ENCODE assay signal across 18 mouse cellular contexts in the genomic region with DNA sequence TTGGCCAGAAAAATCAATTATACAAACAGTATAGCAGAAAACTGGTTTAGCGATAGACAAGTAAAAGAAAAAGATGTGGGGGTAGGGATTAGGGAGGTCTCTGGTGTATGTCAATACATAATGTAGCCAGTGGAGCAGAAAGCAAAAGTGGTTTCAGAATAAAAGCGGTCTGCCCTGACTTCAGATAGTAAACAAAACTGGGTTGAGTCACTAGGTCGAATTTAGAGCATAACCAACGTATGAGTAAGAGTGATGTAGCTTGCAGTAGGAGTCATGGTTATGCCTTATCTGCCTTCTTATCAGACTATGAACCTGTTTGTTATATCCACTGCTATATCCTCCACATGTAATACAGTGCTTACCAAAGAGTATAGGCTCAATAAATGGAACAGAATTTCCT.
DNase-seq lines count a peak whose midpoint lies in the region; ATAC-seq and TF ChIP-seq lines count a peak whose summit lies in the region.
"Had no signal": no experiment of that assay in that cellular context is flagged by ENCODE, and none has a peak within 500 bp of the region (broad histone marks: within the 10 kb centered on the region; RNA-seq: fewer than 3 reads in every experiment).

No protein-coding gene starts in this region.

- no peak for TF ChIP-seq EP300 in liver, postnatal 0 days (IDR thresholded peaks at IDR 0.05; ENCODE audit: low read depth)

- H3K4me2 ChIP-seq in liver, embryonic 15.5 days, result no peak overlapping the region
- no peak overlapping the region for H3K4me2 ChIP-seq in liver, postnatal 0 days (ENCODE audit: low read depth, low read length)
- no peak overlapping the region for H3K4me2 ChIP-seq in forebrain, embryonic 14.5 days (ENCODE audit: low read length)
- H3K4me2 ChIP-seq in midbrain, embryonic 13.5 days (replicated peaks), result no peak overlapping the region
- H3K4me2 ChIP-seq: embryonic facial prominence, embryonic 13.5 days; hindbrain, embryonic 15.5 days; neural tube, embryonic 12.5 days had no signal

- no peak for DNase-seq in liver
- peak; percentile 2 for DNase-seq in A20 (ENCODE audit: low read depth, low spot score)
- DNase-seq in Muller cell, postnatal 12 days (ENCODE audit: inconsistent ontology term), result peak; percentile 24
- DNase-seq in liver, postnatal 0 days, result no peak
- no peak for DNase-seq in forebrain, embryonic 14.5 days (ENCODE audit: low spot score)
- DNase-seq: gastrocnemius, postnatal 36 days; heart, postnatal 14 days; kidney, adult 9 months; right cerebral cortex, postnatal 4 days; thymus, postnatal 36 days had no signal

- peak; percentile 40; the same call in 1 of the 2 replicates for ATAC-seq in liver, embryonic 15.5 days (ENCODE audit: insufficient read depth)
- peak; percentile 90 for ATAC-seq in liver, postnatal 0 days
- no peak for ATAC-seq in forebrain, embryonic 14.5 days
- ATAC-seq in midbrain, embryonic 13.5 days, result no peak
- ATAC-seq: midbrain, embryonic 16.5 days had no signal

- H3K4me3 ChIP-seq in liver, embryonic 15.5 days (replicated peaks), result no peak overlapping the region
- no peak overlapping the region for H3K4me3 ChIP-seq in liver, postnatal 0 days (ENCODE audit: low read depth, low read length)
- H3K4me3 ChIP-seq in forebrain, embryonic 14.5 days (ENCODE audit: low read depth, low read length), result no peak overlapping the region
- no peak overlapping the region for H3K4me3 ChIP-seq in midbrain, embryonic 13.5 days (replicated peaks)
- H3K4me3 ChIP-seq: embryonic facial prominence, embryonic 13.5 days; forebrain, embryonic 10.5 days; hindbrain, embryonic 15.5 days; left cerebral cortex, adult 2 months; neural tube, embryonic 12.5 days had no signal

- no peak overlapping the region for H3K27ac ChIP-seq in liver, embryonic 15.5 days (replicated peaks)
- peak overlapping the region; percentile 67 for H3K27ac ChIP-seq in liver, postnatal 0 days (ENCODE audit: low read depth)
- H3K27ac ChIP-seq in forebrain, embryonic 14.5 days (ENCODE audit: low read depth, low read length), result no peak overlapping the region
- H3K27ac ChIP-seq in midbrain, embryonic 13.5 days, result no peak overlapping the region
- H3K27ac ChIP-seq: forebrain, embryonic 10.5 days; hindbrain, embryonic 15.5 days; left cerebral cortex, adult 2 months; neural tube, embryonic 12.5 days had no signal

- WGBS in liver, embryonic 15.5 days (ENCODE audit: insufficient replicate concordance), result 47% methylated on average over 4 of the region's 4 CpGs
- WGBS in liver, postnatal 0 days (ENCODE audit: insufficient replicate concordance), result 41% methylated on average over 4 of the region's 4 CpGs
- WGBS in forebrain, embryonic 14.5 days, result 49% methylated on average over 4 of the region's 4 CpGs
- WGBS in midbrain, embryonic 13.5 days, result 46% methylated on average over 4 of the region's 4 CpGs

- no peak overlapping the region for H3K9ac ChIP-seq in liver, embryonic 15.5 days
- H3K9ac ChIP-seq in liver, postnatal 0 days (replicated peaks), result no peak overlapping the region
- H3K9ac ChIP-seq in forebrain, embryonic 14.5 days (ENCODE audit: low read length), result no peak overlapping the region
- no peak overlapping the region for H3K9ac ChIP-seq in midbrain, embryonic 13.5 days (replicated peaks)
- H3K9ac ChIP-seq: embryonic facial prominence, embryonic 13.5 days; hindbrain, embryonic 15.5 days; neural tube, embryonic 12.5 days had no signal

- no peaks in the 10 kb centered on the region for H3K4me1 ChIP-seq in liver, embryonic 15.5 days (replicated peaks)
- peaks cover 10% of the 10 kb centered on the region for H3K4me1 ChIP-seq in liver, postnatal 0 days (ENCODE audit: insufficient read depth)
- no peaks in the 10 kb centered on the region for H3K4me1 ChIP-seq in forebrain, embryonic 14.5 days (ENCODE audit: control insufficient read depth, insufficient read depth, low read length)
- no peaks in the 10 kb centered on the region for H3K4me1 ChIP-seq in midbrain, embryonic 13.5 days (replicated peaks)
- H3K4me1 ChIP-seq: hindbrain, embryonic 15.5 days; neural tube, embryonic 12.5 days had no signal

- no peaks in the 10 kb centered on the region for H3K27me3 ChIP-seq in liver, embryonic 15.5 days
- no peaks in the 10 kb centered on the region for H3K27me3 ChIP-seq in liver, postnatal 0 days (ENCODE audit: insufficient read depth, low read length)
- H3K27me3 ChIP-seq in forebrain, embryonic 14.5 days (replicated peaks; ENCODE audit: control insufficient read depth, insufficient read depth, low read length), result no peaks in the 10 kb centered on the region
- no peaks in the 10 kb centered on the region for H3K27me3 ChIP-seq in midbrain, embryonic 13.5 days
- H3K27me3 ChIP-seq: embryonic facial prominence, embryonic 13.5 days; hindbrain, embryonic 15.5 days; neural tube, embryonic 12.5 days had no signal

- no peaks in the 10 kb centered on the region for H3K36me3 ChIP-seq in liver, embryonic 15.5 days (replicated peaks)
- no peaks in the 10 kb centered on the region for H3K36me3 ChIP-seq in liver, postnatal 0 days (replicated peaks; ENCODE audit: insufficient read depth, low read length)
- no peaks in the 10 kb centered on the region for H3K36me3 ChIP-seq in forebrain, embryonic 14.5 days (ENCODE audit: control insufficient read depth, insufficient read depth, low read length)
- no peaks in the 10 kb centered on the region for H3K36me3 ChIP-seq in midbrain, embryonic 13.5 days
- H3K36me3 ChIP-seq: embryonic facial prominence, embryonic 13.5 days; forebrain, embryonic 10.5 days; hindbrain, embryonic 15.5 days; neural tube, embryonic 12.5 days had no signal

- no peak for TF ChIP-seq CTCF in liver, postnatal 0 days (IDR thresholded peaks at IDR 0.05; ENCODE audit: low read depth)

- H3K9me3 ChIP-seq in liver, embryonic 15.5 days (replicated peaks), result no peaks in the 10 kb centered on the region
- no peaks in the 10 kb centered on the region for H3K9me3 ChIP-seq in liver, postnatal 0 days (ENCODE audit: low read length)
- no peaks in the 10 kb centered on the region for H3K9me3 ChIP-seq in forebrain, embryonic 14.5 days (replicated peaks; ENCODE audit: control insufficient read depth, low read length)
- no peaks in the 10 kb centered on the region for H3K9me3 ChIP-seq in midbrain, embryonic 13.5 days
- H3K9me3 ChIP-seq: embryonic facial prominence, embryonic 13.5 days; forebrain, embryonic 10.5 days; hindbrain, embryonic 15.5 days; neural tube, embryonic 12.5 days had no signal

Comparison
In these comparisons a context has a peak if more than half of its experiments do, and no peak if none do; other contexts are left out.
1. ATAC-seq: peak in liver, embryonic 15.5 days (single experiment) and liver, postnatal 0 days (single experiment); none in forebrain, embryonic 14.5 days (single experiment) and midbrain, embryonic 13.5 days (single experiment).
2. DNase-seq: peak in A20 (single experiment) and Muller cell, postnatal 12 days (single experiment); none in liver (single experiment), liver, postnatal 0 days (single experiment) and forebrain, embryonic 14.5 days (single experiment).